Mouse (Mus musculus) G1E (cell line): ENCODE results near the gene Gm14406.
"Not testable (repeated sequence)": the region's sequence is repeated elsewhere in the genome, so short reads cannot be mapped to it uniquely, and the experiment has no call there.

Experiments used
- CTCF ChIP-seq: IDR thresholded peaks from 2 replicates; pipeline ENCODE4 v1.5.1; 2012; ENCODE audit warnings: low read depth, low read length, inconsistent platforms, mixed read lengths
- GATA1 ChIP-seq: IDR thresholded peaks from 2 replicates; pipeline ENCODE4 v1.6.1; 2012; ENCODE audit warnings: borderline replicate concordance, low read length, inconsistent platforms, mixed read lengths
- GATA2 ChIP-seq: IDR thresholded peaks from 2 replicates; pipeline ENCODE4 v1.6.1; 2012; ENCODE audit warnings: low read depth, low read length, inconsistent platforms, borderline replicate concordance
- POLR2AphosphoS5 ChIP-seq: IDR thresholded peaks from 2 replicates; pipeline ENCODE4 v1.6.1; 2012; ENCODE audit warnings: low read depth, low read length, inconsistent platforms; ENCODE audit not compliant: insufficient replicate concordance
- TAL1 ChIP-seq: conservative IDR thresholded peaks from 2 replicates; pipeline ENCODE4 v1.6.1; 2012; ENCODE audit warnings: low read depth, low read length, inconsistent platforms, mixed read lengths

GRCm38 (mm10) chr2:177575141-177575540, 2.9 kb downstream of the Gm14406 start:
- not testable (repeated sequence) for TF ChIP-seq CTCF, GATA1, TAL1, POLR2AphosphoS5, GATA2
